8 mouse cellular contexts compared by ENCODE assay signal in the genomic region with DNA sequence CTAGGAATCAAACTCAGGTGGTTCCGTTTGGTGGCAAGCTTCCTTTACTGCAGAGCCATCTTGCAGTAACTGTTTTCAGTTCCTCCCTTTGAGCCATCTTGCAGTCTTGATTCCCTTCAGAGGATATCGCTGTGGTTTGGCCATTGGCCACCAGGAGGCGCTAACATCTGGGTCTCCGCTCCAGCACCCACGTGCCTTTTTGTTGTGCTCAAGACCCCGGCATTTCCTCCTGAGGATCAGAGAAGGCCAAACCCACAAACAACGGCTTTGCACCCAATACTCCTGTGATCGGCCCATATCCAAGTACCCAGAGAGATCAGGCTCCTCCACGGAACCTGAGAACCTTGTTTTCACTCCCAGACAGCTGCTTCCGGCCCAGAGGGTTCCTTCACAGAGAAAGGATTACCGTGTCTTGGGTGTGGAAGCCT. TPM values are rescaled to one million over a fixed set of nuclear protein-coding genes. Genes with fewer than 3 reads are reported as not detected.
A peak's percentile ranks its signal among the peaks of the same experiment; 100 is the strongest.
DNase-seq lines count a peak whose midpoint lies in the region; ATAC-seq and TF ChIP-seq lines count a peak whose summit lies in the region.

No protein-coding gene starts in this region.

- no peaks in the 10 kb centered on the region for H3K27me3 ChIP-seq in E14TG2a.4 (ENCODE audit: insufficient read depth, low read length)
- H3K27me3 ChIP-seq in forebrain, embryonic 13.5 days: no peaks in the 10 kb centered on the region
- H3K27me3 ChIP-seq in liver, postnatal 0 days (ENCODE audit: insufficient read depth, low read length): no peaks in the 10 kb centered on the region
- H3K27me3 ChIP-seq in neural tube, embryonic 13.5 days: no peaks in the 10 kb centered on the region

- H3K9me3 ChIP-seq in E14TG2a.4 (ENCODE audit: low read length): no peaks in the 10 kb centered on the region
- no peaks in the 10 kb centered on the region for H3K9me3 ChIP-seq in forebrain, embryonic 13.5 days (replicated peaks)
- no peaks in the 10 kb centered on the region for H3K9me3 ChIP-seq in liver, postnatal 0 days (ENCODE audit: low read length)
- H3K9me3 ChIP-seq in neural tube, embryonic 13.5 days: no peaks in the 10 kb centered on the region

- H3K4me2 ChIP-seq in forebrain, embryonic 13.5 days: peak overlapping the region; percentile 42
- peak overlapping the region; percentile 60 for H3K4me2 ChIP-seq in liver, postnatal 0 days (ENCODE audit: low read depth, low read length)
- H3K4me2 ChIP-seq in neural tube, embryonic 13.5 days: peak overlapping the region; percentile 34; the same call in 1 of the 2 replicates

- H3K36me3 ChIP-seq in E14TG2a.4 (ENCODE audit: insufficient read depth, low read length): peaks cover 31% of the 10 kb centered on the region
- no peaks in the 10 kb centered on the region for H3K36me3 ChIP-seq in forebrain, embryonic 13.5 days (ENCODE audit: poor library complexity, severe bottlenecking)
- H3K36me3 ChIP-seq in liver, postnatal 0 days (replicated peaks; ENCODE audit: insufficient read depth, low read length): peaks cover 24% of the 10 kb centered on the region
- peaks cover 7% of the 10 kb centered on the region; the same call in 1 of the 2 replicates for H3K36me3 ChIP-seq in neural tube, embryonic 13.5 days

- WGBS in forebrain, embryonic 13.5 days: 12% methylated on average over 11 of the region's 11 CpGs
- 3% methylated on average over 11 of the region's 11 CpGs for WGBS in liver, postnatal 0 days (ENCODE audit: insufficient replicate concordance)
- WGBS in neural tube, embryonic 13.5 days: 13% methylated on average over 11 of the region's 11 CpGs

- intact Hi-C loops in heart, postnatal 10 days (cut with DNase I): loop anchor here (1.0 kb wide), 1 partner anchor 38 kb away; no protein-coding TSS in a partner anchor

- peak overlapping the region; percentile 35; the same call in 1 of the 2 replicates for H3K4me3 ChIP-seq in E14TG2a.4 (replicated peaks; ENCODE audit: low read length)
- H3K4me3 ChIP-seq in forebrain, embryonic 13.5 days: no peak overlapping the region
- peak overlapping the region; percentile 27; the same call in 1 of the 2 replicates for H3K4me3 ChIP-seq in liver, postnatal 0 days (ENCODE audit: low read depth, low read length)
- no peak overlapping the region for H3K4me3 ChIP-seq in neural tube, embryonic 13.5 days

- H3K27ac ChIP-seq in forebrain, embryonic 13.5 days: no peak overlapping the region
- 0 out of 2 replicates have a peak overlapping the region, but pooled peaks have one; percentile 13 for H3K27ac ChIP-seq in liver, postnatal 0 days (ENCODE audit: low read depth)
- no peak overlapping the region for H3K27ac ChIP-seq in neural tube, embryonic 13.5 days (replicated peaks)

- no peak for TF ChIP-seq EP300 in liver, postnatal 0 days (IDR thresholded peaks at IDR 0.05; ENCODE audit: low read depth)

- ATAC-seq in forebrain, embryonic 13.5 days: peak; percentile 62; the same call in 1 of the 2 replicates
- peak; percentile 42 for ATAC-seq in liver, postnatal 0 days
- no peak for ATAC-seq in neural tube, embryonic 13.5 days (ENCODE audit: low read depth)

- peak; percentile 99 for TF ChIP-seq CTCF in E14TG2a.4 (conservative IDR thresholded peaks at IDR 0.05; ENCODE audit: low read length)
- TF ChIP-seq CTCF in liver, postnatal 0 days (IDR thresholded peaks at IDR 0.05; ENCODE audit: low read depth): peak; percentile 96

- H3K4me1 ChIP-seq in E14TG2a.4 (replicated peaks; ENCODE audit: low read depth, low read length): peaks cover 49% of the 10 kb centered on the region
- H3K4me1 ChIP-seq in forebrain, embryonic 13.5 days: peaks cover 3% of the 10 kb centered on the region; the same call in 1 of the 2 replicates
- H3K4me1 ChIP-seq in liver, postnatal 0 days (ENCODE audit: insufficient read depth): peaks cover 6% of the 10 kb centered on the region; the same call in 1 of the 2 replicates
- no peaks in the 10 kb centered on the region for H3K4me1 ChIP-seq in neural tube, embryonic 13.5 days (replicated peaks)

- DNase-seq in c-Kit-positive CD71-positive TER-119-negative erythroid progenitor cells, embryonic 14.5 days (ENCODE audit: low read depth): peak; percentile 77
- peak; percentile 87 to 94 for DNase-seq in heart, postnatal 10 days
- DNase-seq in kidney, postnatal 4 days: peak; percentile 96
- DNase-seq in liver, postnatal 0 days: peak; percentile 90
- peak; percentile 95 for DNase-seq in testis, postnatal 10 days (ENCODE audit: low spot score)

- H3K9ac ChIP-seq in forebrain, embryonic 13.5 days: 0 out of 2 replicates have a peak overlapping the region, but pooled peaks have one; percentile 3
- H3K9ac ChIP-seq in liver, postnatal 0 days (replicated peaks): 0 out of 2 replicates have a peak overlapping the region, but pooled peaks have one; percentile 9
- H3K9ac ChIP-seq in neural tube, embryonic 13.5 days: no peak overlapping the region

RNA-seq across cellular contexts. Expression of a gene that starts 18.8 kb away (rescaled TPM):
- 53.0 and 57.0 TPM in 2 replicates for polyA plus RNA-seq in forebrain, embryonic 13.5 days (2015; fragmentation: Nextera tagmentation; extraction: Ambion mirVana)
- total RNA-seq in heart, postnatal 10 days (2021): 10 to 100 TPM; 56.6 to 58.1 TPM
- 15.5 and 18.1 TPM in 2 replicates for polyA plus RNA-seq in liver, postnatal 0 days (2015; fragmentation: Nextera tagmentation; extraction: Ambion mirVana)
- 59.6 and 59.7 TPM in 2 replicates for polyA plus RNA-seq in neural tube, embryonic 13.5 days (2015; fragmentation: Nextera tagmentation; extraction: Ambion mirVana)

RNA-seq across cellular contexts. Expression of a gene that starts 19.2 kb away (rescaled TPM):
- polyA plus RNA-seq in forebrain, embryonic 13.5 days (2015; fragmentation: Nextera tagmentation; extraction: Ambion mirVana): 3.1 and 3.8 TPM in 2 replicates
- total RNA-seq in heart, postnatal 10 days (2021): 1 to 10 TPM; 2.4 to 2.8 TPM
- polyA plus RNA-seq in liver, postnatal 0 days (2015; fragmentation: Nextera tagmentation; extraction: Ambion mirVana): 0.15 and 0.25 TPM in 2 replicates
- polyA plus RNA-seq in neural tube, embryonic 13.5 days (2015; fragmentation: Nextera tagmentation; extraction: Ambion mirVana): 2.4 and 4.1 TPM in 2 replicates

RNA-seq across cellular contexts. Expression of a gene that starts 19.2 kb away (rescaled TPM):
- not detected in 2 replicates for polyA plus RNA-seq in forebrain, embryonic 13.5 days (2015; fragmentation: Nextera tagmentation; extraction: Ambion mirVana)
- not detected for total RNA-seq in heart, postnatal 10 days (2021)
- not detected in 2 replicates for polyA plus RNA-seq in liver, postnatal 0 days (2015; fragmentation: Nextera tagmentation; extraction: Ambion mirVana)
- not detected in 2 replicates for polyA plus RNA-seq in neural tube, embryonic 13.5 days (2015; fragmentation: Nextera tagmentation; extraction: Ambion mirVana)

RNA-seq across cellular contexts. Expression of a gene that starts 29.1 kb away (rescaled TPM):
- polyA plus RNA-seq in forebrain, embryonic 13.5 days (2015; fragmentation: Nextera tagmentation; extraction: Ambion mirVana): 80.8 and 98.1 TPM in 2 replicates
- 100 to 1,000 TPM; 114 to 134 TPM for total RNA-seq in heart, postnatal 10 days (2021)
- 395 and 411 TPM in 2 replicates for polyA plus RNA-seq in liver, postnatal 0 days (2015; fragmentation: Nextera tagmentation; extraction: Ambion mirVana)
- polyA plus RNA-seq in neural tube, embryonic 13.5 days (2015; fragmentation: Nextera tagmentation; extraction: Ambion mirVana): 126 and 133 TPM in 2 replicates

RNA-seq across cellular contexts. Expression of a gene that starts 54.3 kb away (rescaled TPM):
- polyA plus RNA-seq in forebrain, embryonic 13.5 days (2015; fragmentation: Nextera tagmentation; extraction: Ambion mirVana): 1.0 TPM in 2 replicates
- 10 to 100 TPM; 24.3 to 31.0 TPM for total RNA-seq in heart, postnatal 10 days (2021)
- polyA plus RNA-seq in liver, postnatal 0 days (2015; fragmentation: Nextera tagmentation; extraction: Ambion mirVana): 1.6 and 2.1 TPM in 2 replicates
- 1.6 and 2.0 TPM in 2 replicates for polyA plus RNA-seq in neural tube, embryonic 13.5 days (2015; fragmentation: Nextera tagmentation; extraction: Ambion mirVana)

Comparison
In these comparisons a context has a peak if more than half of its experiments do, and no peak if none do; other contexts are left out.
1. H3K4me3 ChIP-seq: peak in E14TG2a.4 (single experiment) and liver, postnatal 0 days (single experiment); none in forebrain, embryonic 13.5 days (single experiment) and neural tube, embryonic 13.5 days (single experiment).
2. Peak in every context shown above with its lines, with median percentiles within 50 percentile points of each other: DNase-seq and H3K4me2 ChIP-seq.